Mouse (Mus musculus): Measurements from ENCODE around the gene Nprl2. TPM values are rescaled to one million over a fixed set of nuclear protein-coding genes. Genes with fewer than 3 reads are reported as not detected.
A peak's percentile ranks its signal among the peaks of the same experiment; 100 is the strongest.

Nprl2 gene
- total RNA-seq, 2 experiments from 2014 or later = 34.1 to 37.8 TPM

DNA sequence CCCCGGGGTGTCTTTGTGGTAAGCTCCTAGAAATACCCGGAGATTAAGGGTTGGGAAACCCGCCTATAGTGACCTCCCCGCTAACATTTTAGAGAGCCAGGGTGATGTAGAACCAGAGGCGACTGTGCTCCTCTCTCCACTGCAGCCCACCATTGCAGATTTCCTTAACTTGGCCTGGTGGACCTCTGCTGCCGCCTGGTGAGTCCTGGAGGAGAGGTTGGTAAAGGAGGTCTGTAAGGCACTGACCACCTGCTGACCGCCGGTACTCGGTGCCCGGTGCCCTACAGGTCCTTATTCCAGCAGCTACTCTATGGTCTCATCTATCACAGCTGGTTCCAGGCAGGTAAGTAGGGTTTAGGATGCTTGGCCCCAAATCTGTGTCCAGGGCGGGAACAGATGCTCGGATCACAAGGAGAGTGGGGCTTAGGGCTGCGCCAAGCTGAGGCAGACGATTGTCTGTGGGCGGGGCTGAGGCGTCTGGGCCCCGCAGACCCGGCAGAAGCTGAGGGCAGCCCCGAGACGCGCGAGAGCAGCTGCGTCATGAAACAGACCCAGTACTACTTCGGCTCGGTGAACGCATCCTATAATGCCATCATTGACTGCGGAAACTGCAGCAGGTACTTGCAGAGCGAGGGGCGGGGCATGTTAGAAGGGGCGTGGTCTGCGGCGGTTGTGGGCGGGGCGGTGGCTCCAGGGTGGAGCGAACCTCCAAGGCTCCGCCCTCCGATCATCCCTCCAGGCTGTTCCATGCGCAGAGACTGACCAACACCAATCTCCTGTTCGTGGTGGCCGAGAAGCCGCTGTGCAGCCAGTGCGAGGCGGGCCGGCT, 15.6 kb upstream of the Nprl2 start:
- DNase-seq (ENCODE audit: extremely low spot score in 1 of 2, low spot score in 2 of 2) = peak; percentile 76 to 84
- intact Hi-C loops (cut with DNase I) = no loop called here

DNA sequence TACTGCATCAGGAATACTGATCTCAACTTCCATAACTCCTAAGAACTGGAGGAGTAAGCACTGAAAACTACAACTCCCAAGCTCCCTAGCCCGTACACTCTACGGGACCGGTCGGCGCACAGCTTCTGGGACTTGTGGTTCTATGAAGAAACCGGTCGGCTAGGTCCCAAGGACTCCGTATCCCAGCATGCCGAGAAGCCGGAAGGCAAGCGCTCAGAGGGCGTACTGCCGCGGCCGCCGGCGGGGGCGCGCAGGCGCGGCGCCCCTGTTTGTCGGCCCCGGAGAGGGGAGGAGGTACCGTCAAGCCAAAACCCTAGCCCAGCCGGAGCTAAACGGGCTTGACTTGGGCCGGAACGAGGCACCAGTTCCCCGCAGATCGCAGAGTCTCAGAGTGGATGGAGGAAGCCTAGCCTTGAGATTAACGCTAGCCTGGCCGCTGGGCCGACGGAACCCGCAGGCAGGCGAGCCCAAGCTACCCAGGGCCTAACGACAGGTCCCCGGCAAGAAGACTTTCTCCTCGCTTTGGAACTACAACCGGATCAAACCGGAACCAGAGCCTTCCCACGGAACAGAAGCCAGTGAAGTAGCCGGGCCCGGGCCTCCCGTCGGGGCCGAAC, 8.1 kb upstream of the Nprl2 start, which contains the start of gene Tmem115:
Tmem115 (plus strand) TSS at position 155 of the 617 bp plus-strand sequence.
- intact Hi-C loops (cut with DNase I) = loop anchor here (10.0 kb wide), 1 partner anchor 649 kb away; the partner anchor contains the start of gene Rbm15b
- DNase-seq (ENCODE audit: extremely low spot score in 1 of 2, low spot score in 2 of 2) = peak; percentile 95

DNA sequence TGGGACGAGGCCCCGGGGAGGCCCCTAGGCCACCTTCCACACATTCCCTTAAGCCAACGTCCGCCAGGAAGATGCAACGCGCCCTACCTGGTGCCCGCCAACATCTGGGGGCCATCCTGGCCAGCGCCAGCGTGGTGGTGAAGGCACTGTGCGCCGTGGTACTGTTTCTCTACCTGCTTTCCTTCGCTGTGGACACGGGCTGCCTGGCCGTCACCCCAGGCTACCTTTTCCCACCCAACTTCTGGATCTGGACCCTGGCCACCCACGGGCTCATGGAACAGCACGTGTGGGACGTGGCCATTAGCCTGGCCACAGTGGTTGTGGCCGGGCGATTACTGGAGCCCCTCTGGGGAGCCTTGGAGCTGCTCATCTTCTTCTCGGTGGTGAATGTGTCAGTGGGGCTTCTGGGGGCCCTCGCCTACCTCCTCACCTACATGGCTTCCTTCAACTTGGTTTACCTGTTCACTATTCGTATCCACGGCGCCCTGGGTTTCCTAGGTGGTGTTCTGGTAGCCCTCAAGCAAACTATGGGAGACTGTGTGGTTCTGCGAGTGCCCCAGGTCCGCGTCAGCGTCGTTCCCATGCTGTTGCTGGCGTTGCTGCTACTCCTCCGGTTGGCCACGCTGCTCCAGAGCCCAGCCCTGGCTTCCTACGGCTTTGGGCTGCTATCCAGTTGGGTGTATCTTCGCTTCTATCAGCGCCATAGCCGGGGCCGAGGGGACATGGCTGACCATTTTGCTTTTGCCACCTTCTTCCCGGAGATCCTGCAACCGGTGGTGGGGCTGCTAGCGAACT, 7.4 kb upstream of the Nprl2 start:
- intact Hi-C loops (cut with DNase I) = loop anchor here (10.0 kb wide), 1 partner anchor 650 kb away; the partner anchor contains the start of gene Rbm15b

GRCm38 (mm10) chr9:107538231-107538630, 3.8 kb upstream of the Nprl2 start:
- DNase-seq (ENCODE audit: extremely low spot score in 1 of 2, low spot score in 2 of 2) = no peak

More for the DNA sequence above, 7.4 kb upstream of the Nprl2 start:
- DNase-seq (ENCODE audit: extremely low spot score in 1 of 2, low spot score in 2 of 2) = peak in 1 of 2 experiments; percentile 65

GRCm38 (mm10) chr9:107538711-107539110, 3.3 kb upstream of the Nprl2 start:
- intact Hi-C loops (cut with DNase I) = loop anchor here (10.0 kb wide), 1 partner anchor 654 kb away; the partner anchor contains the start of gene Rbm15b

More at GRCm38 (mm10) chr9:107538231-107538630, 3.8 kb upstream of the Nprl2 start:
- intact Hi-C loops (cut with DNase I) = loop anchor here (10.0 kb wide), 1 partner anchor 653 kb away; the partner anchor contains the start of gene Rbm15b

DNA sequence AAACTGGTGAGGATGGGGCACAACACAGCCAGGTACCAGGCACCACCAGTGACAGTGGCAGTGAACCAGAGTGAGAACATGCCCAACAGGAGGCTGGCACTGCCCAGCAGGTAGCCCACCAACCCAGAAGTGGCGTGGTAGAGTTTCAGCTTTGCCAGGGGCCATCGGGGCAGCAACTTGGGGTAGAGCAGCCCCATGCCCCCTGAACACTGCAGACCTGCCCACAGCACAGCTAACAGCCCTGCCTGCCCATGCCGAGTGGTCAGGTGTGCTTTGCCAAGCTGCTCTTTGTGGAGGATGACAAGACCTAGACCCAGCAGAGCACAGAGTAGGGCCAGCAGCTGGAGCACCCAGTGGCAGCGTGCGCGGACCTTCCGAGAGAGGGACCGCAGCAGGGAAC, 2.1 kb upstream of the Nprl2 start:
- intact Hi-C loops (cut with DNase I) = loop anchor here (10.0 kb wide), 1 partner anchor 655 kb away; the partner anchor contains the start of gene Rbm15b
- DNase-seq (ENCODE audit: extremely low spot score in 1 of 2, low spot score in 2 of 2) = no peak

More at GRCm38 (mm10) chr9:107538711-107539110, 3.3 kb upstream of the Nprl2 start:
- no peak for DNase-seq (ENCODE audit: extremely low spot score in 1 of 2, low spot score in 2 of 2)

GRCm38 (mm10) chr9:107540420-107540819, 1.6 kb upstream of the Nprl2 start:
- no peak for DNase-seq (ENCODE audit: extremely low spot score in 1 of 2, low spot score in 2 of 2)
- intact Hi-C loops (cut with DNase I) = no loop called here

DNA sequence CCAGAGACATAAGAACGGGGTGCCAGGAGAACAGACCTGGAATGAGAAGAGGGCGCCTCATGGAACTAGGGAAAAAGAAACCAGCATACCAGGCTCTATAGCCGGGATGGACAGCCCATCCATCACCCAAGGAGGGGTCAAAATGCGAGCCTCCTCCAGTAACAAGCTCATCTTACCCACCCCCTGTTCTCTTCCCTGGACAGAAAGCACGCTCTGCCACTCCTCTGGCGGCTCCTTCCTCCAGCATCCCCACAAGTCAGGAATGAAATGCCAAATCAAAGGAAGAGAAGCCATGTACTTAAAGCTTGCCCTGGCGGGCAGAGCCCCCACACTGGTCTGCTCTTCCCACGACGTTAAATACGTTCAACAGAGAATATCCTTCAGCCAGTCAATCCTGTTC, 1.0 kb upstream of the Nprl2 start:
- intact Hi-C loops (cut with DNase I) = no loop called here
- no peak for DNase-seq (ENCODE audit: extremely low spot score in 1 of 2, low spot score in 2 of 2)

- DNase-seq (ENCODE audit: extremely low spot score in 1 of 2, low spot score in 2 of 2) = no peak
- intact Hi-C loops (cut with DNase I) = no loop called here
Observed at GRCm38 (mm10) chr9:107542352-107542686, 293 bp downstream of the Nprl2 start.

- intact Hi-C loops (cut with DNase I) = no loop called here
- DNase-seq (ENCODE audit: extremely low spot score in 1 of 2, low spot score in 2 of 2) = no peak
Observed at GRCm38 (mm10) chr9:107542721-107543120, 695 bp downstream of the Nprl2 start.

GRCm38 (mm10) chr9:107543299-107543698, 1.3 kb downstream of the Nprl2 start:
- intact Hi-C loops (cut with DNase I) = no loop called here

GRCm38 (mm10) chr9:107544196-107544700, 2.2 kb downstream of the Nprl2 start:
- intact Hi-C loops (cut with DNase I) = no loop called here
- DNase-seq (ENCODE audit: extremely low spot score in 1 of 2, low spot score in 2 of 2) = no peak

More at GRCm38 (mm10) chr9:107543299-107543698, 1.3 kb downstream of the Nprl2 start:
- DNase-seq (ENCODE audit: extremely low spot score in 1 of 2, low spot score in 2 of 2) = no peak

DNA sequence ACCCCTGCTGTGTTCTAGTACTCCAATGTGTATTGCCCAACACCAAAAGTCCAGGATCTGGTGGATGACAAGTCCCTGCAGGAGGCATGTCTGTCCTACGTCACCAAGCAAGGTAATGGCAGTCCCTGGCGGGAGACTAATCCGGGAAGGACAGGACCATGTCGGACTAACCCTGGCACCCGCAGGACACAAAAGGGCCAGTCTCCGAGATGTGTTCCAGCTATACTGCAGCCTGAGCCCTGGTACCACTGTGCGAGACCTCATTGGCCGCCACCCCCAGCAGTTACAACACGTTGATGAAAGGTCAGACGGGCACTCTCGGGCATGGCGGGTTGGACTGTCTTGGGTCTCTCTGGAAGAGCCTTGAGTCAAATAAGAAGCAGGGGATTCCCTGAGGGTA, 2.7 kb downstream of the Nprl2 start:
- DNase-seq (ENCODE audit: extremely low spot score in 1 of 2, low spot score in 2 of 2) = no peak

GRCm38 (mm10) chr9:107545199-107545598, 3.2 kb downstream of the Nprl2 start:
- intact Hi-C loops (cut with DNase I) = no loop called here
- DNase-seq (ENCODE audit: extremely low spot score in 1 of 2, low spot score in 2 of 2) = no peak

More for the DNA sequence above, 2.7 kb downstream of the Nprl2 start:
- intact Hi-C loops (cut with DNase I) = no loop called here

DNA sequence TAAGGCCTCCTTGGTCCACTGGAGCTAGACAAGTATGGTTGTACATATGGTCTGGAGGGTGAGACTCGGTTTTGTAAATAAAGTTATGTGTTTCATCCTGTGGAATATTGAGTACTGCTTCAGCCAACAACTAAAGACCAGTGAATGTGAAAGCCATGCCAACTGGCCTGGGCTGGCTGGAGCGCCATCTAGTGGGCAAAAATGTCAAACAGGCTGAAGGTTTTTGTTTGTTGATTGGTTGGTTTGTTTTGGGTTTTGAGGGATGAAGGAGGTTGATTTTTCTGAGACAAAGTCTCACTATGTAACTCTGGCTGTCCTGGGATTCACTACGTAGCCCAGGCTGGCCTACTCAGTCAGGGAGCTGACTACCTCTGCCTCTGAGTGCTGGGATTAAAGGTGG, 3.6 kb downstream of the Nprl2 start:
- DNase-seq (ENCODE audit: extremely low spot score in 1 of 2, low spot score in 2 of 2) = peak; percentile 59 to 73
- intact Hi-C loops (cut with DNase I) = no loop called here

DNA sequence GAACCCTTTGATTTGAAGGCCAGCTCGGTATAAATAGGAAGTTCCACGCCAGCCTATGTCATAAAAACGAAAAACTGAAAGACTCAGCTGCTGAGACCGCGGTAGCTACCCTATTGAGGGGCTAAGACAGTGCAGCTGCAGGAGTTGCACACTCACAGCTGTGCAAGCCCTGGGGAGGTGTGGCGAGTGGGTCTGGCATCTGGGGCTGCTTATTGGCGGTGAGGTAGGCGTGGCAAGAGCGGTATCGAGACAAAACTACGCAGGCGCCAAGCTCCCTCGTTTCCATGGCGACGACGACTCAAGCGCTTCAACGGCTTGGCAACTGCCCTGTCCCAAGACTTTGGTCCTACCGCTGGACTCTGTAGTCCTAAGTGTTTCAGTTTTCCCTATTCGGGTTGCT, 5.0 kb downstream of the Nprl2 start, which contains the start of gene Zmynd10:
Zmynd10 (plus strand) TSS at position 273 of the 400 bp plus-strand sequence.
- intact Hi-C loops (cut with DNase I) = no loop called here
- DNase-seq (ENCODE audit: extremely low spot score in 1 of 2, low spot score in 2 of 2) = peak; percentile 85 to 93

DNA sequence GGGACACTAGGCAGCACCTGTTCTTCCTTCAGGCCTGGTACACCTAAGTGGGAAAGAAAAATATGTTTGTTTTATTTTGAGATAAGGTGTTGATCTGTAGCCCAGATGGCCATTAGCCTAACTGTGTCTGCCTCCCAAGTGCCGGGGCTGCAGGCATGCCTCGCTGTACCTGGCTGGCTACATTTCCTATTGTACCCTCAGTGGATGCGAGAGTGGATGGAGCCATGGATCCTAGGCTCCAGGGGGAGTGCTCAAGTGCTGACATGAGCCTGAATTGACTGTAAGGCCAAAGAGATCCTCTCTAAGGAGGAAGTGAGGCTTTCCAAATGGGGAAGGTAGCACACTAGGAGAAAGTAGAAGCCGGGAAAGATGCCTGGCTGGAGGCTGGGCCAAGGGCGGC, 5.9 kb downstream of the Nprl2 start:
- DNase-seq (ENCODE audit: extremely low spot score in 1 of 2, low spot score in 2 of 2) = no peak
- intact Hi-C loops (cut with DNase I) = no loop called here

DNA sequence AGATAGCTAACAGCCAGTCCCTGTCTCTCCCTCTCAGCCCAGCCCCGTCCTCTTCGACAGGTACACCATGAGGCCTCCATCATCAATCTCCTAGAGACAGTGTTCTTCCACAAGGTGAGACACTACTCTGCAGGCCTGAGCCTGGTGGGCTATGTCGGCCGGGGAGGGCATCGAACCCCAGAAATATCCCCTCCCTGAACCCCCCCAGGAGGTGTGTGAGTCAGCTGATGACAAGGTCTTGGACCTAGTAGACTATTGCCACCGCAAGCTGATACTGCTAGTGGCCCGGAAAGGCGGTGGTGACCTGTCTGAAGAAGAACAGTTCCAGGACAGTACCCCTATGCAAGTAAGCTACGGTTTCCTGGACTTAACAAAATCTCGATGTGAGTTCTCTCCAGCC, 6.8 kb downstream of the Nprl2 start:
- DNase-seq (ENCODE audit: extremely low spot score in 1 of 2, low spot score in 2 of 2) = no peak
- intact Hi-C loops (cut with DNase I) = no loop called here
